Mouse (Mus musculus): ENCODE measurements around the gene Myo1b. TPM values are rescaled to one million over a fixed set of nuclear protein-coding genes. Genes with fewer than 3 reads are reported as not detected.

Myo1b gene
- polyA plus RNA-seq, 1 experiment from 2014 or later: 27.4 TPM

DNA sequence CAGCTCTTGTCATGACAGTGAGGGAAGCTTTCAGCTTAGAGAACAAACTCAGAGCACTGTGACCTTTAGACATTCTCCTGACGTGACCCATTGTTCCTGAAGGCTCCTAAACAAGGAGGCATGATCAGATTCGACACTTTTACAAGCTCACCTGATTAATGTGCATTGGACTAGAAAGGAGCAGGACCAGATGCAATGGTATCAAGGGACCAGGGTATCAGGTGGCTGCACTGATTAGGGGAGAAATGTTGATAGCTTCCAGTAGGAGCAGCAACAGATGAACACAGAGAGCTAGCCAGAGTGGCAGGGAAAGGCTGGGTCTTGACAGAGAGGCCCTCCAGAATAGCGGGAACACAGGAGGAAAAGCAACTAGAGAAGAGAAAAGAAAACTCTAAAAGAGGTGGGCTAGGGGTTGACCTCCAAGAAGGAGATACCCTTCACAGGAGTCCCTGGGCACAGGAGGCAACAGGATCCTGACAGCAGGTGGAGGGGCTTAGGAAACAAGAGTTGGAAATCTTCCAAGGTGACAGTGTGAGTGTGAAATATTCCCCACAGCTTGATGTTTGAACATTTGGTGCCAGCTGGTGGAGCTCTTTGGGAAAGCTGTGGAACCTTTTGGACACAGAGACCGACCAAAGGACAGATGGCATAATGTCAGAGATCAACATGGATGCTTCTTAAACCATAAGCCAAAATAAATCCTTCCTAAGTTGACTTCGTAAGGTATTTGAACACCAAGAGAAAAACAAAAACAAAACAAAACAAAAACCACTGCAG, 100.8 kb downstream of the Myo1b start:
- no peaks in the 10 kb centered on the region for H3K36me3 ChIP-seq
- 58% methylated on average over 5 of the region's 5 CpGs for WGBS
- ATAC-seq (replicated peaks; ENCODE audit: insufficient number of reproducible peaks, insufficient read depth, low FRiP score, low read depth): no peak
- no peak overlapping the region for H3K4me3 ChIP-seq
- no peak overlapping the region for H3K9ac ChIP-seq
- no peaks in the 10 kb centered on the region for H3K9me3 ChIP-seq (replicated peaks)
- H3K27ac ChIP-seq: no peak overlapping the region
- no peak overlapping the region for H3K4me2 ChIP-seq
- H3K4me1 ChIP-seq (replicated peaks): no peaks in the 10 kb centered on the region
- no peaks in the 10 kb centered on the region for H3K27me3 ChIP-seq

DNA sequence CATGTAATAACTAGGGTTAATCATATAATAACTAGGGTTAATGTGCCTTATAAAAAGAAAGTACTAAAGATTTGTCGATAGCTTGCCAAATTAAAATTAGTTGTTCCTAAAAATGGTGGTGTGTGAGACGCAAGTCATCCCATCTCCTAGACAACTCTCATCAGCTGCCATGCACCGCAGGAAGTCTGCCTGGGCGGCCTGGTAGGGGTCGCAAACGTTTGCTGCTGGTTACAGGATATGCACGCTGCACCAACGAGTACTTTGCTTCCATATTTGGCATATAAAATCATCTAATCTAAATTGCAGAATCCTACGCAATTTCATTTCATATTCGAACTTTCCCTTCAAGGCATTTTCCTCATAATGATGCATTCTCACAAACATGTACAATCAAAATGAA, 107.0 kb downstream of the Myo1b start:
- no peaks in the 10 kb centered on the region for H3K27me3 ChIP-seq
- H3K4me2 ChIP-seq: no peak overlapping the region
- H3K4me3 ChIP-seq: no peak overlapping the region
- H3K36me3 ChIP-seq: no peaks in the 10 kb centered on the region
- 76% methylated on average over 10 of the region's 10 CpGs for WGBS
- H3K9ac ChIP-seq: no peak overlapping the region
- ATAC-seq (replicated peaks; ENCODE audit: insufficient number of reproducible peaks, insufficient read depth, low FRiP score, low read depth): no peak
- no peaks in the 10 kb centered on the region for H3K4me1 ChIP-seq (replicated peaks)
- no peak overlapping the region for H3K27ac ChIP-seq
- no peaks in the 10 kb centered on the region for H3K9me3 ChIP-seq (replicated peaks)

DNA sequence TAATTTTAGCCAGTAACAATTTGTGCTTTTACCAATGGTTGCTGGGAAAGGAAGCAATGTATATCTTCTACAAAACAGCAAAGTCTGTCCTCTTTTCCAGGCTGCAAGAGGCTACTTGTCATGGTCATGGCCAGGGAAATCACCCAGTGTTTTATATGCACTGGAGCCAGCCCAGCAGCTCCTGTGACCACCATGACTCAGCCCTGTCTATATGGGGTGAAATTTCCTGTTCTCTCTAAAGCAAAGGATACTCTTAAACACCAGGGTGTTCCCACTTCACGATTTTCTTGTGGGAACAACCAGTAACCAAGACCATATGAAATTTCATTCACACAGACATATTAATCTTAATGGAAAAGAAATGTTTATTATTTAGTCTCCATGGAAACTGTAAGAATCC, 107.6 kb downstream of the Myo1b start:
- 74% methylated on average over 1 of the region's 1 CpGs for whole genome bisulfite sequencing
- no peak for ATAC-seq (replicated peaks; ENCODE audit: insufficient number of reproducible peaks, insufficient read depth, low FRiP score, low read depth)
- H3K27me3 ChIP-seq: no peaks in the 10 kb centered on the region

DNA sequence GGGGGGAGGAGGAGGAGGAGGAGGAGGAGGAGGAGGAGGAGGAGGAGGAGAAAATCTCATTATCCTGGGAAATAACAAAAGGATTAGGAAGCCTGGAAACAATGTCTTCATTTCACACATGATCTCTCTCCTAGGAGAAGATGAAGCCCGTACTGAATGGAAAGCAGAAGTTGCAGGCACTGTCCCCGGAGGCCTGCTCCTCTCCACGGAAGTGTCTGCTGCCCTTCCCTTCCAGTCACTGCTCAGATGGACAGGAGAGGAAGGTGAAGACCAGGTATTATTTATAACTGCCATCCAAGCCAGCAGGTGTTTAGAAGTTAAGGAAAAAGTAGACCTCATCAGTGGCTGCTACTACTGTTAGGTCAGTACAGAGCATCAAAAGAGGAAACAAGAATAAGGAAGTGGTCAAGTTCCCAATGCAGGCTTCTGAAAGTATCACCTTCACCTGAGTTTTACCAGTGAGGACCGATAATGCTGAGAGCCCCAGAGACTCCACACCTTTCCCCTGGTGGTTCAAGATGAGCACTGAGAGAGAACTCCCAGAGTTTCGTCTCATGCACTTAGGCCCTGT, 110.7 kb downstream of the Myo1b start:
- WGBS: 74% methylated on average over 5 of the region's 5 CpGs
- H3K4me3 ChIP-seq: no peak overlapping the region
- H3K9me3 ChIP-seq (replicated peaks): no peaks in the 10 kb centered on the region
- ATAC-seq (replicated peaks; ENCODE audit: insufficient number of reproducible peaks, insufficient read depth, low FRiP score, low read depth): no peak
- H3K9ac ChIP-seq: no peak overlapping the region
- H3K27ac ChIP-seq: no peak overlapping the region
- no peaks in the 10 kb centered on the region for H3K36me3 ChIP-seq
- no peak overlapping the region for H3K4me2 ChIP-seq
- H3K4me1 ChIP-seq (replicated peaks): no peaks in the 10 kb centered on the region
- no peaks in the 10 kb centered on the region for H3K27me3 ChIP-seq

More for the DNA sequence above, 107.6 kb downstream of the Myo1b start:
- Histone ChIP-seq H3K4me2 (no peak overlapping the region), H3K4me3 (no peak overlapping the region), H3K36me3 (no peaks in the 10 kb centered on the region), H3K9ac (no peak overlapping the region), H3K27ac (no peak overlapping the region), H3K4me1 (replicated peaks) (no peaks in the 10 kb centered on the region), H3K9me3 (replicated peaks) (no peaks in the 10 kb centered on the region)

DNA sequence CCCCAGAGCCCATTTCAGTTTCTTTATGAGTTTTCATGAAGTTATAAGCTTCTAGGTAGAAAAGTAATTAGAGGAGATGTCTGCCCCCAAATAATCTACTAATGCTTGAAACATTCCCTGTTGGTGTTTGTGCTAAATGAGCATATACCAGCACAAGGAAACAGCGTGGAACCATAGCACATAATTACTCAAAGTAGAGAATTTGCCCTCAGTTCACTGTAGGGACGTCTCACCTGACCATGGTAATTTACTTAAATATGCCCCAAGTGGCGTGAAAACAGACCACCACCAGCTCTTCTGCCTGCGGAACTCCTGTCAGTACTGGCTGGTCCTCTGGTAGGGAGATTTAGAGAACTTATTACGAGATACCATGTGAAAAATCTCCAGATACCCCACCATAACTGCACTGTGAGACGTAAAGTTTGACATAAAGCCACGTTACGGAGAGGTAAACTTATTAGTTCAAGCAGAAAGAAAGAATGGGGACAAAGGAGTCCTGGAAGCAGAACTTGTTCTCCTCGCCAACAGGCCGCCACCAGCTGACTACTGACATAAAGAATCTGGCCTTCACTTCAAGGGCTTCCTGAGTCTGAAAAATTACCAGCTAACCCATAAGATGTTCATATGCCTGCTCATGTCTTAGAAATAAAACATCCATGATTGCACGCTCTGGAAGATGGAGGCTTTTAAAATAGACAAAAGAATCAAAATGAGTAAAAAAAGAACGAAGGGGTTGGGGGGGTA, 111.4 kb downstream of the Myo1b start:
- Histone ChIP-seq H3K9me3 (replicated peaks) (no peaks in the 10 kb centered on the region), H3K4me3 (no peak overlapping the region), H3K4me2 (no peak overlapping the region), H3K36me3 (no peaks in the 10 kb centered on the region; the same call in 1 of the 2 replicates), H3K9ac (no peak overlapping the region), H3K4me1 (replicated peaks) (no peaks in the 10 kb centered on the region), H3K27me3 (no peaks in the 10 kb centered on the region), H3K27ac (no peak overlapping the region)
- no peak for ATAC-seq (replicated peaks; ENCODE audit: insufficient number of reproducible peaks, insufficient read depth, low FRiP score, low read depth)
- WGBS: 83% methylated on average over 11 of the region's 12 CpGs

DNA sequence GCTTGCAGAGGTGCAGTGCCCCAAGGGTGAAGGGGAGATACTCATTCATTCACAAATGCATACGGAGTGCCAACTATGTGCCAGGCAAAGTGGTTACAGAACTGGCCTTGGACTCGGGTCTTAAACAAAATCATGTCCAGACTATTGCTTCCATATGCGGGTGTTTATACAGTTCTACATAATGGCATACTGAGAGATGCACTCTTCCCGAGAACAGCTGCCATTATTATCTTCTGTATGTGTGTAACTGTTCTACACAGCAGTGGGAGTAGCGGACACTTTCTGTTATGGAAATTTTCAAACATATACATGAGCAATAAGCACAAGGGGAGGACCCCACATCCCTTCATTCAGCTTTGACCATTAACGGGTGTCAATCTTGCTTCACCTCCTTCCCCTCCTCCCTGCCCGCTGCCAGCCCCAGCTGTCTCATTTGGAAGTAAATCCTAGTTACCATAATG, 117.8 kb downstream of the Myo1b start:
- Histone ChIP-seq H3K9me3 (replicated peaks) (no peaks in the 10 kb centered on the region), H3K4me2 (no peak overlapping the region), H3K9ac (no peak overlapping the region), H3K27ac (no peak overlapping the region), H3K4me1 (replicated peaks) (no peaks in the 10 kb centered on the region), H3K27me3 (no peaks in the 10 kb centered on the region), H3K36me3 (no peaks in the 10 kb centered on the region; the same call in none of the 2 replicates), H3K4me3 (no peak overlapping the region)
- ATAC-seq (replicated peaks; ENCODE audit: insufficient number of reproducible peaks, insufficient read depth, low FRiP score, low read depth): no peak
- WGBS: 82% methylated on average over 7 of the region's 7 CpGs

DNA sequence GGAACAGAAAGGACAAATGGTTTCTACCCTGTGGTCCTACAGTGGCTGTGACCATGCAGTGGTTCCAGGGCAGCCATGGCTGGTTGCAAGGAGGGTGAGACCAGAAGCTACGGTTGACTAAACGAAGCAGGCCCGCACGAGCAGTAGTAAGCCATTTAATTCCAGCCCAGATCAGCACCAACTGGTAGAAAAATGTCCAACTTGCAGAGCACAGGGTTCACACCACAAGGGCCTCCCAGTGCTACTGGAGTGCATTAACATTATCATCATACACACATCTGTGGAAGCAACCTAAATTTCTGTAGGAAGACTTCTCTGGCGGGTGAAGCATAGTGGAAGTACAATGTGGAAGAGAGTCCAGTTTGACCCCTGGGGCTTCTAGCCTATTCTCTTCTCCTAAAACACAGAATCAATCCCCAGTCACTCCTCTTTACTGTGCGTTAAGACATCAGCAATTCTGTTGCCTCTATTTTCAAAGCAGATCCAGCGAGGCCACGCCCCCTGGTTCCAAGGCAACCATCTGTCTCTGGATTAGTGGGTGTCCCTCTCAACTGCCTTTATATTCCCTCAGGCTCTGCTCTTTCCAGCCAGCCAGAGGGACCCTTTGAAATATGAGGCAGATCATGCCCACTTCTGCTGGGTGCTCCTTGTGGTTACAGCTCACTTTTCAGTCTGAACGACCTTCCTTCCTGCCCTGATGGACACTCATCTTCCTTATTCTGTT, 120.1 kb downstream of the Myo1b start:
- WGBS: 82% methylated on average over 9 of the region's 9 CpGs
- no peak for ATAC-seq (replicated peaks; ENCODE audit: insufficient number of reproducible peaks, insufficient read depth, low FRiP score, low read depth)

DNA sequence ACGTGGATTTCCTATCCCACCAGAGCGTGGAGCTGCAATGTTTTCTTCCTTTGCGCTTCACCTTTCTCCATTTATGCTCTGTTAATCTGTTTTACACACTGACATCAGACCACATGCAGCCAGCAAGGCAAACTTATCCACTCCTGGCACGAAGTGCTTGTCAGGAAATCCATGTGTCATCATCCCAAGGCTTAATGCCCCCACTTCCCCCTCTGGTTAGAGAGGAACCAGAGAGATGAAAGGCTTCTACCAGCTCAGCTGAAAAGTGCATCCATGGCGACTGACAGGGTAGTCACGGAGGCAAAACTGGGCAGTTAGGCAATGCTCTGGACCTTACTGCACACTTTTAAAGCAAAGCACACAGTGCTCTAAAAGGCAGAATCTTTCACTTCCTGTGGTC, 126.6 kb downstream of the Myo1b start:
- no peak for ATAC-seq (replicated peaks; ENCODE audit: insufficient number of reproducible peaks, insufficient read depth, low FRiP score, low read depth)
- 51% methylated on average over 6 of the region's 6 CpGs for WGBS
- Histone ChIP-seq H3K4me2 (no peak overlapping the region), H3K27ac (no peak overlapping the region), H3K4me1 (replicated peaks) (peaks cover 3% of the 10 kb centered on the region; the same call in 1 of the 2 replicates), H3K36me3 (peaks cover 11% of the 10 kb centered on the region), H3K27me3 (no peaks in the 10 kb centered on the region), H3K4me3 (no peak overlapping the region), H3K9ac (no peak overlapping the region), H3K9me3 (replicated peaks) (no peaks in the 10 kb centered on the region)

More for the DNA sequence above, 120.1 kb downstream of the Myo1b start:
- no peak overlapping the region for H3K27ac ChIP-seq
- no peak overlapping the region for H3K9ac ChIP-seq
- no peak overlapping the region for H3K4me3 ChIP-seq
- no peaks in the 10 kb centered on the region for H3K9me3 ChIP-seq (replicated peaks)
- H3K27me3 ChIP-seq: no peaks in the 10 kb centered on the region
- no peaks in the 10 kb centered on the region for H3K4me1 ChIP-seq (replicated peaks)
- H3K36me3 ChIP-seq: peaks cover 11% of the 10 kb centered on the region
- H3K4me2 ChIP-seq: no peak overlapping the region

DNA sequence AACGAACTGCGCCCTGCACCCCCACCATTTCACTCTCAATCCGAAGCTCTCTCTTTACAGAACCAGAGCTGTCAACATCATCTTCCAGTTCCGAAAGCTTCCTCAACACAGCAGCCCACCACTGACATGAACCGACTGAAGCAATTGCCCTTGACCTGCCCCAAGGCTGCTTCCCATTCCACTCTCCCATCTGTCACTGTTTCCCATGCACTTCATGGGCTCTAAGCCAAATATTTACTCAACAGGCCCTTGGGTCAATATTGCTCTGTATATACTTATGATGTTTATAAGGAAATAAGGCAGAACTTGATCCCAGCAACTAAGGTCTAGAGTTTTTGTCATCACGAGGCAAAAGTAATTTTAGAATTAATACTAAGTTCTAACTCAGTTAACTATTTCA, 133.8 kb downstream of the Myo1b start:
- H3K9ac ChIP-seq: no peak overlapping the region
- H3K9me3 ChIP-seq (replicated peaks): no peaks in the 10 kb centered on the region
- no peak for ATAC-seq (replicated peaks; ENCODE audit: insufficient number of reproducible peaks, insufficient read depth, low FRiP score, low read depth)

DNA sequence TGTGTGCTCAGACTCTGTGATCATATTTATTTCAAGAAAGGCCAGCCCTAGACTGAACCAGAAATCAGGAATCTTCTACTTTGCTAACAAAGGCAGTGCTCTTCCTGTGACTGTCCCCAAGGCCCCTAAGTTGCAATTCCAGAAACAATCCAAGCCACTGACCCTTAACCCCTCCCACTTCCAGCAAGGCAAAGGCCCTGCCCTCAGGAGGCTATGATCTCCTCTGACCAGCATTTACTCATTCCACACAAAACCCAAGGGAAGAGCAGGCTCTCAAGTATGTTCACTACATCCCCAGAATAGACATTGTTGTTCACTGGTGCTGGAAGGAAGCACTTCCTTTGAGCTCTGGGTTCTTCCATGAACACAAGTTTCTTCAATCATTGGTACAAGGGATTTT, 135.5 kb downstream of the Myo1b start:
- H3K4me1 ChIP-seq (replicated peaks): no peaks in the 10 kb centered on the region
- H3K9ac ChIP-seq: no peak overlapping the region
- no peaks in the 10 kb centered on the region for H3K9me3 ChIP-seq (replicated peaks)
- no peaks in the 10 kb centered on the region for H3K27me3 ChIP-seq
- peaks cover 9% of the 10 kb centered on the region for H3K36me3 ChIP-seq
- no peak overlapping the region for H3K4me3 ChIP-seq
- H3K4me2 ChIP-seq: no peak overlapping the region
- ATAC-seq (replicated peaks; ENCODE audit: insufficient number of reproducible peaks, insufficient read depth, low FRiP score, low read depth): peak; percentile 60
- peak overlapping the region; percentile 59; the same call in 1 of the 2 replicates for H3K27ac ChIP-seq

More for the DNA sequence above, 133.8 kb downstream of the Myo1b start:
- 68% methylated on average over 6 of the region's 6 CpGs for WGBS
- H3K4me3 ChIP-seq: no peak overlapping the region
- H3K27ac ChIP-seq: no peak overlapping the region
- H3K36me3 ChIP-seq: peaks cover 6% of the 10 kb centered on the region; the same call in 1 of the 2 replicates
- no peak overlapping the region for H3K4me2 ChIP-seq
- no peaks in the 10 kb centered on the region for H3K4me1 ChIP-seq (replicated peaks)
- no peaks in the 10 kb centered on the region for H3K27me3 ChIP-seq

DNA sequence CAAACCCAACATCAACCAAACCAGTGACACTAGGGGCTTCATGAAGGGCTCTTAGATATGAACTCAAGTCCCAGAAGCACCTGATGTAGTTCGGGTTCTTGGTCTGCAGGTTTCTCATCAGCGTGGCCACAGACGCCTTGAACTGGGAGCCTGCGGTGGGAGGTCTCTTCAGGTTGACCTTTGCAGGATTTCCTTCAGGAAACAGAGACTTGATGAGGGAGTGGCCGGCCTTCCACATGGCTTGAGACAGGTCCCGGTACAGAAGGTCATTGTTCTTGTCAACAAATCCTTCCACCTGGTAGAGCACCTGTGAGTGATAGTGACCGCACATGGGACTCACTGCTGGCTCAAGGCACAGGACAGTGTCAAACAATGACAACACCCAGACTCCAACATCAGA, 137.6 kb downstream of the Myo1b start:
- no peak overlapping the region for H3K4me3 ChIP-seq
- no peak for ATAC-seq (replicated peaks; ENCODE audit: insufficient number of reproducible peaks, insufficient read depth, low FRiP score, low read depth)
- H3K4me1 ChIP-seq (replicated peaks): no peaks in the 10 kb centered on the region
- H3K36me3 ChIP-seq: peaks cover 22% of the 10 kb centered on the region
- H3K9me3 ChIP-seq (replicated peaks): no peaks in the 10 kb centered on the region
- no peak overlapping the region for H3K27ac ChIP-seq
- no peak overlapping the region for H3K4me2 ChIP-seq
- 85% methylated on average over 7 of the region's 7 CpGs for WGBS
- no peaks in the 10 kb centered on the region for H3K27me3 ChIP-seq
- H3K9ac ChIP-seq: no peak overlapping the region
